Mouse (Mus musculus): ENCODE results near the gene Fam50a.
"Not testable (repeated sequence)": the region's sequence is repeated elsewhere in the genome, so short reads cannot be mapped to it uniquely, and the experiment has no call there.

The Fam50a gene

GRCm38 (mm10) chrX:74330166-74330930, 17.5 kb downstream of the Fam50a start:
- DNase-seq (ENCODE audit: extremely low spot score): no peak

- no peak for DNase-seq (ENCODE audit: extremely low spot score)
Measured at GRCm38 (mm10) chrX:74352645-74353466, 40.0 kb downstream of the Fam50a start.

- DNase-seq (ENCODE audit: extremely low spot score): peak; percentile 71
Measured at GRCm38 (mm10) chrX:74353467-74353770, 40.6 kb downstream of the Fam50a start, which contains the start of gene Lage3. Gene Lage3 (minus strand): TSS chrX:74353618.

GRCm38 (mm10) chrX:74357069-74357468, 44.2 kb downstream of the Fam50a start:
- DNase-seq (ENCODE audit: extremely low spot score): not testable (repeated sequence)

GRCm38 (mm10) chrX:74359171-74359570, 46.3 kb downstream of the Fam50a start:
- no peak for DNase-seq (ENCODE audit: extremely low spot score)

GRCm38 (mm10) chrX:74367512-74367911, 54.7 kb downstream of the Fam50a start:
- DNase-seq (ENCODE audit: extremely low spot score): no peak

- DNase-seq (ENCODE audit: extremely low spot score): peak; percentile 70
Measured at GRCm38 (mm10) chrX:74368209-74368909, 55.5 kb downstream of the Fam50a start.

All from embryo, embryonic 9.5 days (tissue).